Mouse (Mus musculus) adrenal gland (tissue): ENCODE data around the gene Gabrr2.
"Not testable (repeated sequence)": the region's sequence is repeated elsewhere in the genome, so short reads cannot be mapped to it uniquely, and the experiment has no call there.

Source experiments
- intact Hi-C: fragments of 180-260 bp; cut with DNase I; formaldehyde crosslinking; loops from one replicate; pipeline ENCODE4 v1.15.1; 2025

The Gabrr2 gene

DNA sequence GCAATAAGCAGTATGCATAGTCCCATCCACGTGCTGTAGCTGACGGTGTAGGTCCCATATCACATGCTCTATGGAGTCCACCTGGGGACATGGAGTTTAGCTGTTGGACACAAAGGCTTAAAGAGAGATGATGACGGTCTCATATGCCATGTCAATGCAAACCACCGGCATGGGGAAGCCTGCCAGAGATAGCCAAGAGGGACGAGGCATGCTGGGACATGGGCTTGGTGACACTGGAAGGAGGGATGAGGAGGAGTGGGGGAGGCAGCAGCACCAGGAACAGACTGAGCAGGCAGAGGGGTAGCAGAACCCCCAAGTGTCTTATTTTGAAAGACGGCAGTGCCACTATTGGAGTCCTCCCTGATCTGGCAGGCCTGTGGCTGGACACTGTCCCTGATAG lies 5.0 kb downstream of the Gabrr2 start:
- intact Hi-C loops: no loop called here

DNA sequence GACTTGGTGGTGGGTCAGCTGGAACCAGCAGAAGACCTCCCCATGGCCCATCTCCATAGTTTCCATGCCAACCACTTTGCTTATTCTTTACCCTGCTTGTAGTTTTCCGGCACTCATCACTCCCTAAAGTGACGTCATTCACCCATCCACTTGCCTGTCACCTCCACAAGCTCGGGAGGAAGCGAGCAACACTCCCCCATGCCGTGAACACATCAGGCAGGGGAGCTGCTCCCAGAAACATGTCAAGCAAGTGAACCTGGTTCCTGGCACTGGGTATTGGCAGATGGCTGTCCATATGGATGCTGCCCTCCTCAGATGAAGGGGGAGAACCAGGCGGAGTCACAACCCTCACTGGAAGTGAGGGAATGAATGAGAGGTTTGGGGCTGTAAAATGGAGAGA lies 6.1 kb downstream of the Gabrr2 start:
- intact Hi-C loops: no loop called here

DNA sequence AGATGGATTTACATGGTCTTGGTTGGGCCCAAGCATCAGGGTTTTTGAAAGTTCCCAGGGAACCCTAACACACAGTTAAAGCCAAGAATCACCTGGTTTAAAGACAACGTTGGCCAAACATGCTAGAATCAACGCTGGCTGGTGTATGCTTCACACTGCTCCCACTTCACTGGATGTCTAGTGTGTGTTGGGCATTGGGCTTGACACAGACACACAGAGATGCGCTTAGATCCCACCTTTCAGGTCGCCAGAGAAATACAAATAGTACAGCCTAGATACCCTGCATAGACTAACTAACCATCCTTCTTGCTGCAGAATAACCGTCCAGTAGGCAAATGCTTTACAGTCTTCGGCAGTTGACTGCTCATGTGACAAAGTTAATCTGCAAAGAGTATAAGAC lies 7.5 kb downstream of the Gabrr2 start:
- intact Hi-C loops: no loop called here

DNA sequence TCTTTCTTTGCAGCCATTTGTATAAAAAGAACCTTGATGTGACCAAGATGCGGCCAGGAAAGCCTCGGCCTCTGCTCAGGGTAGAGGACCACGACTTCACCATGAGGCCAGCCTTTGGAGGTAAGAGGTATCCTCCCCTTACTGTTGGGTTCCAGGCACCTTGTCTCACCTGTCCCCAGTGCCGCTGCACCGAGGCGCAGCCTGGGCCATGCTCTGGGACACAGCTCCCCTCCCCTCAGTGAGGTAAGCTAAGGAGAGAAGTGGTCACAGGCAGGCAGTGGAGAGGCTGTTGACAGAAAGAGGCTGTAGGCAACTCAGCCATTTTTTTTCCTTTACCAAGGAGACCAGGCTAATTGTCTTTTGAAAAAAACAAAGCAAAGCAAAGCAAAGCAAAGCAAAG lies 8.5 kb downstream of the Gabrr2 start:
- intact Hi-C loops: no loop called here

DNA sequence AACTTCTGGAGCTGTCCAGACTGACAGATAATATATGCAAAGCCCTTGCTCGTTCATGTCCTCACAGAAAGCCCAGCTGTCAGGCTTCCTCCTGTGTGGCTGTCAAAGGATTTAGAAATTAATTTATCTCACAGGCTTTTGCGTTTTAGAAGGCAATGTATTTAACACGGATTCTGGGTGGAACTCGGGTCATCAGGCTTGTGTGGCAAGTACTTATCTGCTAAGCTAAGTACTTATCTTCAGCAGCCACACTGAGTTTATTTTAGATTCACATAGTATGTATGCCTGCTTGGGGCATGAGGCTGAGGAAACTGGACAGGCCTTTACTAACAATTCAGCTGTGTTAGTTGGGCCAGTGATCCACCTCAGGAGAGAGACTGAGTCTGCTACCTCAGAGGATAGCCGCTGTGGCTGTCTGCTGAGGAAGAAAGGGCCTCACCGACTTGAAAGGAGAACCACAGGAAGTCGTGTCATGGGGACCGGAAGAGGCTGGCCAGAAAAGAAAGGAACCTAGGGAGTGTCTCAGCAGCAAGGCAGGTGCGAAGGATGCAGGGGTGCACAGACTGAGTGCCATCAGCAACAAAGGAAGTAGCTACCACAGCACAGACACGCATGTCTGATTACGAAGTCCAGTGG lies 9.8 kb downstream of the Gabrr2 start:
- intact Hi-C loops: no loop called here

DNA sequence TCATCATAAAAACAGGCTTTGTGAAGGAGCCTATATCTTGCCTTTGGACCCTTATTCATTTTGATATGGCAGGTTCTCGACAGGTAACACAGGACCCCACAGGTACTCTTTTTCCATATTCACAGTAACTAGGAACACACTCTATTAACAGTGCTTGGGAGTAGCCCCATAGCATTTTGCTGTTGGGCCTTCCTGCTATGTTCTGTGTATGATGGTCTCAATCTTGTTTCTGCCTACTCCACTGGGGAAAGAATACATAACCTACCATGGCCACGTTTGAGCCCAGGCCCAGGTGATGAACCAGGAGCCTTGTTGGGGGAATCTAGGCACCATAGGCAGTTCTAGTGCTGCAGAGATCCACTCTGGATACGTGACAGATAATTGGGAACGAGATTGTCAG lies 11.6 kb downstream of the Gabrr2 start:
- intact Hi-C loops: no loop called here

DNA sequence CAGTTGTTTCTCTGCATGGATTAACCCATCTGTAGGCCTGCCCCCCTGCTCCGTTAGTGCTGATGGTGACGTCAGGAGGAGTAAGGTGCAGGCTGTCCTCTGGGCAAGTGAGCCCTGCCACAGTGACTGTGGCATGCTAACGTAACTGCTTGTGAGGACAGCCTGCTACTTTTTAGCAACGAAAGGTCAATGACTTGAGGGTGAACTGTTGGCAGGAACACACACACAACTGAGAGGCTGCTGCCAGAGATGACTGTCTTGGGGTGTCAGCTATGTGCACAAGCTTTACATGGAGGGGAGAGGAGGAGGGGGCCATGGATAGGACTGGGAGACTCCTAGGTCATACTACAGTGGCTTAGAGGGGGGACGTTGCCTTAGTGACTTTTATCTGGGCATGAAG lies 12.1 kb downstream of the Gabrr2 start:
- intact Hi-C loops: no loop called here

DNA sequence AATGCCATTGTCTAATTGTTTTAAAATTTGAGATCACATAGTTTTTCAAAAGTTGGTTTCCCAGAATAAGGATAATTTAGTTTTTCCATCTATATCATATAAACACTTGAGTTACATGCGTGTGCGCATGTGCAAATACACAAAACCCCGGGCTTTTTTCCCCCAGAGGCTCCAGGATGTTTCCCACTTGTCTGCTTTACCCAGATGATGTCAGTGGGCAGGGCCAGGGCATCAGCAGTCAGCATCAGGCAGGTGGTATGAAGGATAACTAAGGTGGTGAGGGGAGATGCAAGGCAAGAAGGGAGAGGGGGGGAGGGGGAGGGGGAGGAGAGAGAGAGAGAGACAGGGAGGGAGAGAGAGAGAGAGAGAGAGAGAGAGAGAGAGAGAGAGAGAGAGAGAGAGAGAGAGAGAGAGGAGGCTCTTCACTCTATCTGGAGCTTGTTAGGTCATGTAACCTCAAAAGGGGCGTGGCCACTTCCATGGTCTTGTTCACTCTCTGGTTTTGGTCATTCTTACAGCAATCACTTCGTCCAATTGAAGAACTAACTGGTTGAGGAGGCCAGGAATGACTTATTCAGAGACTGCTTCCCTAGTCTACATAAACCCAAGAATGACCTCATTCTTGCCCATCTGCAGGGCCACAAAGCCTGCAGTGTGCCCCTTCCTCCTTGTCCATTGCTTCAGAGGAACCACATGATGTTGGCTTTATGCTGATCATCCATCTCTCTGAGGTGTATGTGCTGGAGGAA lies 13.2 kb downstream of the Gabrr2 start:
- intact Hi-C loops: no loop called here

DNA sequence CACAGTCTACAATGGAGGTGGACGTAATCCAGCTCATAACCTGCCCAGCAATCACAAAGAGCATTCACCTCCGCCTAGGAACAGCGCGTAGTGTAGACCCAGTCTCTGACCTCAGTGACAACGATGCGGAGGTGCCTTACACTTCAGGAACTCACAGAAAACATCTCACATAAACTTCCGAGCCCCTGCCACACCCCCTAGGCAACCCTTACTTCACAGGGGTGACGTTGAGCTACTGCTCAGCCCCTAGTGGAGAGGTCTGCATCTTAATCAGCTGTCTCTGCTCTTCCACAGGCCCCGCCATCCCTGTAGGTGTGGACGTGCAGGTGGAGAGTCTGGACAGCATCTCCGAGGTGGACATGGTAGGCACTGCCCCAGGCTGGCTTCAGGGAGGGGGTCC lies 14.4 kb downstream of the Gabrr2 start:
- intact Hi-C loops: no loop called here

DNA sequence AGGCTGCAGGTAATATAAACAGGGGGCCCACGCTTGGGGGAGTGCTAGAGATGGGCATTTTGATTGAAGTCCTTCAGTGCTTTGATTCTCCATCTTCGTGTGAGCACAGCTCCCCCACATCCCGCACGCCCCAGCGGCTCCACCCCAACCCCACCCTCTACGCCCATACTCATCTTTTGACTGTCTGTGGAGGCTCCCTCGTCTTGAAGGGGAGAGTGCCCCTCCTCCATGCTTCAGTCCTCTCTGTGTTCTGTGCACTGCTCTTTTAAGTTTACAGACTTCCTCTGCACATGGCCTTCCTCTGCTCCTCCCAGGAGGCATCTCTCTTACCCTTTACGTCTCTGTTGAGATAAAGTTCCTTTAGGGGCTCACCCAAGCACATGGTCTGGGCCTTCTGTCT lies 14.9 kb downstream of the Gabrr2 start:
- intact Hi-C loops: no loop called here

DNA sequence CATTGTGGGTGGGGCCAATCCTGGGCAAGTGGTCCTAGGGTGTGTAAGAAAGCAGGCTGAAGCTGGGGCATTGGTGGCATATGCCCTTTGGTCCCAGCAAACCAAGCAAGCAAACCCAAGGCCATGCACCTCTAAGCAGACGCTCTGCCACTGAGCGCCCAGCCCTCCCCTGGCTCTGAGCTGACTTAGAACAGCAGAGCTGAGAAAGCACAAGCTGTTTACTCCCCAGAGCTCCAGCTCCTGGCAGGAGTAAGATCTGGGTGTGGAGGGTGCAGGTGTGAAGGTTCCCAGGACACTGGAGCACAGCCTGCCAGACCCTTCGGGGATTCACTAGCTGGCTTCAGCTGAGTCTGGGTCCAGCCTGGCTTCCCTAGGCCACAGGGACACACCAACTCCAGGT lies 15.7 kb downstream of the Gabrr2 start:
- intact Hi-C loops: no loop called here

DNA sequence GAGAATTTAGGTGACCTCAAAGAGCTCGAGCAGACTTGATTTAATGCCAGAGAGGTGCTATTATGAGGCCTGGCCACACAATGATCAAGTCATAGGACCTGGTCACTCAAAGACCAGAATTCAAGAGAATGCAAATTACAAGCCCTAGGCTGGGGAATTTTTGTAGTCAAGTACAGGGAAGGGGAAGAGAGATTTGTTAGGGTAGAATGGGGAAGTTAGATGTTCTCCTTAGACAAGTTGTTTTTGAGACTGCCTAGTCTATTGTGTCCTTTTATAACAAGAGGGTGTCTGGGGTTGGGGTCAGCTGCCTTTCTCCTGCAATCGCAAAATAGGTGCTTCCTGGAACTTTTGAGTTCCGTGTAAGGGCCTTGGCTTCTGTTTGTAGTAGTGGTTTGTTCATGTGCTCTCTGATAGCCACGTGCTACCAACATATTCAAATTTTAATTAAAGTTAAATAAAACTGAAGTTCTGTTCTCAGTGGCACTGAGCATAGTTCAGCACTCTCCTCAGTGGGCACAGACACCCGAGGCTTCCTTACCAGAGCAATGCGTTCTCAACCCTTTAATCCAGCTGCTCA lies 36.4 kb downstream of the Gabrr2 start:
- intact Hi-C loops: no loop called here

DNA sequence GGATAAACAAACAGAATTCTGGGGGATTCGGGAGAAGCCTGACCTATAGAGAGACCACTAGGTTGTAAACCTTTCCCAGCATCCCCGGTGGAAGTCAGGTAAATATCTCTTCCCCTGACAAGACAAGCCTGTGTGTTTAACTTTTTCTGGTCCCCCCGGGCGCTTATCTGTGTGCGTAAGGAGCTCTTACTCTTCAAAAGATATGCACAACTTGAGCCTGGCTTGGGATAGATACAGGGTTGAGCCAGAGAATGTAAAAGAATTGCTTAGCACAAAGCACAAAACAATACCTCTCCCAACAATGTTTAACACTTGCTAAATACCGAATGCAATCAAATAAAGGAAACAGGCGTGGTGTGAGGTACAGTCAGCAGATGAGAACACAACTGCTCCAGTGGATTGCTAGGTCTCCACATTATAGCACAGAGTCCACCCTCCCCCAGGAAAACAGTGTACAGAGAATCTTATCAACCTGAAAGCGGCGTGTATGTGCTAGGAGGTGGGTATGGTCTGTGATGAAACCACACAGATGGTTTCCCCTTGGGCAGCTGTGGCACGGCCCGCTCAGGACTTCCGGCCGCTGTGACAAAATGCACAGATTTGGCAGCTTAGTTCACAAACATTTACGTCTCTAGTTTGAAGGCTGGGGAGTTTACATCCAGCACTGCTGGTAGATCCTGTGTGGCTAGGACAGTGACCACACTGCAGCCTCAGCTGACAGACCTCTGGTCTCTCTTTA lies 47.1 kb downstream of the Gabrr2 start:
- intact Hi-C loops: no loop called here

DNA sequence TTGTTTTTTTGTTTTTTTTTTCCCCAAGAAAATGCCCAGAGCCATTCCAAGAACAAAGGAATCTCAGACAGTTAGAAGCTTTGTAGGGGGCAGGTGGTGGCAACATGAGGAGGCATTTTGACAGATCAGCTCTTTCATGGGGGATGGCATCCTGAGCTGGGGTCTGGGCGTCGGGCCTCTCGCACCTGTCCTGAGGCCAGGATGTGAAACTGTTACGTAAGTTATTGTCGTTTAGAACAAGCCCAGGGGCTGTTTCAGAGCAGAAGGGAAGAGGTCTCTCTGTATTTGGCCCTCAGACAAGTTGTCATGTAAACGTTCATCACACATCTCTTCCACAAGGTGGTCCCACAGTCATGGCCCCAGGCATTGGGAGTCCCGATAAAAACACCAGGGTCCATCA lies 48.0 kb downstream of the Gabrr2 start:
- intact Hi-C loops: no loop called here

DNA sequence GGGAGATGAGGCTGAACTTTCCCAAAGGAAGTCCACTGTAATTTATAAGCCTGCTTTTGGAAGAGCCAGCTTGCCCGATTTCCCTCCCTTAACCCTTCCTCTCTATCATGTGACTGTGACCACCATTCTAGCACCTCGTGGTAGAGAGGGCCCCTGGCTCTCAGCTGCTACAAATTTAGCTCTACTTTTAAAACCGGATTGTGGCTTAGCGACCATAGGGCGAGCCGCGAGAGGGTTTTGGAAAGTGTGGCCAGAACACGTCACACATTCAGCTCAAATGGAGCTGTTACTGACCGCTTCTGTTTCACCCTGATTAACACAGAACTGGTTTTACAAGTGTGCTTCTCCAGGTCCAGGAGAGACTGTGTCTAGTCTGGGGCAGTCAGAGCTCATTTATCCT lies 48.6 kb downstream of the Gabrr2 start:
- intact Hi-C loops: no loop called here

DNA sequence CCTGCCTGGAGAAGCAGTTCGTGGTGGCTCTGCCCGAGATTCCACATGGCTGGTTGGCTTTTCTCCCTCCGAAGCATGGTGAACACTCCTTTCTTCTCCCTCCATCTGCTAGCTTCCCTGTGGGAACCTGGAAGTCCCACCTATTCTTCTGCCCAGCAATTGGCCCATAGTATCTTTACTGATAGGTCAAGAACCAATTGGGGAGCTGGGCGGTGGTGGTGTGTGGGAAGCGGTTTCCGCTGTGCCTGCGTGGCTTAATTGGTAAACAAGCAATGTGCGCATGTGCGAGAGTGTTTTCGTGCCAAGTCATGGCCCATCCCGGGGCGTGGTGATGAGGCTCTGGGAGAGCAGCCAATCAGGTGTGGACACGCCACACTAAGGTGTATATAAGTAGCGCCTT lies 50.1 kb downstream of the Gabrr2 start:
- intact Hi-C loops: not testable (repeated sequence)

DNA sequence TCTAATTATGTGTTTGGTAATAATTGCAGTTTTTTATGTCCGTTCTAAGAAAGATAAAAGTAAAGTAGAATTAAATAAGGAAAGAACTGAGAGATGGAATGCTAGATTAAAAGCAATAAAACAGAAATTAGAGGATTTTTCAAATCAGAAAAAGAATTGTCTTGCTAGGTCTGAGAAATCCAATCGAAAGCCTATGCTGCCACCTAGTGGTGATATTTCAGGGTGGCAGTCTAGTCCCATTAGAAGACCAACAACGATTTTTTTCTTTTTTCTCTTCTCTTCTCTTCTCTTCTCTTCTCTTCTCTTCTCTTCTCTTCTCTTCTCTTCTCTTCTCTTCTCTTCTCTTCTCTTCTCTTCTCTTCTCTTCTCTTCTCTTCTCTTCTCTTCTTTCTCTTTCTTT lies 56.3 kb downstream of the Gabrr2 start:
- intact Hi-C loops: not testable (repeated sequence)

DNA sequence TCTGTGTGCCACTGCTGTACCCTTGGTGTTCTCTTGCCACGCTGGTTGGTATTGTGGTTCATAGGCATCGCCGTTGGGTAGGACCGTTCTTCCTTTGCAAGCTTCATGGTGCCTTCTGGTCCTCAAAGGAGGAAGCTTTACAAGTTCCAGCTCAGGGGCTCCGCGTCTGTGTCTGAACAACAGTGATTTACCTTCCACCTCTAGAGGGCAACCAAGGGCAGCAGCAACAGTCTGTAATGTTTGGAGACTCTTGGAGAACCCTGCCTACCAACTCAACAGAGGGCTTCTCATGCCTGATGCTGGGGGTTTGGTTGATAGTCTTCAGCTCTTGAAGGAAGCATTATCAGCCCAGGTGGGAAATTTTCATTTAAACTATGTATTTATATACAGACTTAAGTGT lies 61.7 kb downstream of the Gabrr2 start:
- intact Hi-C loops: loop anchor here (1.0 to 2.0 kb wide), 2 partner anchors 80 to 168 kb away; no protein-coding TSS in a partner anchor

DNA sequence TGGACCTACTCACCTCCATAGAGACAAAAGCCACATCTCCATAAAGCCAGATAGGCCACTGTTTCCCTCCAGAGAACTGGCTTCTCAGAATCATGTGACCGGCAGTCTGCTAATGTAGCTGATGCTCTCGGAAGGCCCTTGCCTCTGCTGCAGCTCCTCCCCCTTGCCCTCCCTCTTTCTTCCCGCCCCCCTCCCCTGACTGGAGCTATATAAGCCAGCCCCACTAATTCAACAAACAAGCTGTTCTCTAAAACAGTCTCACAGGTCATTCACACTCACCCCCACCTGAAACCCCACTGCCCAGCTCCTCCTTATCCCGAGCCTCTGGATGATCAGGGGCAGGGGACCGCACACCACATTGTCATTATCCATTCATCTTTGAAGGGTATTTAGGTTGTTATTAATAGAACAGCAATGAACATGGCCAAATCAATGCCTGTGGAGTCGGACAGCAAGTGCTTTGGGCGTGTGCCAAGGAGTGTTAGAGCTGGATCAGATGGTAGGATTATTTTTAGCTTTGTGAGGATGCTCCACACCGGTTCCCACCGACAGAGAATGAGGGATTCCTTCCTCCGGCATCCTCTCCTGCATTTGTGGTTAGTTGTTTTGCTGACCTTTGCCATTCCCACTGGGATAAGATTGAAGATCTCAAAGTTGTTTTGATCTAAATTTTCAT lies 62.7 kb downstream of the Gabrr2 start:
- intact Hi-C loops: loop anchor here (2.0 kb wide), 1 partner anchor 167 kb away; no protein-coding TSS in a partner anchor

DNA sequence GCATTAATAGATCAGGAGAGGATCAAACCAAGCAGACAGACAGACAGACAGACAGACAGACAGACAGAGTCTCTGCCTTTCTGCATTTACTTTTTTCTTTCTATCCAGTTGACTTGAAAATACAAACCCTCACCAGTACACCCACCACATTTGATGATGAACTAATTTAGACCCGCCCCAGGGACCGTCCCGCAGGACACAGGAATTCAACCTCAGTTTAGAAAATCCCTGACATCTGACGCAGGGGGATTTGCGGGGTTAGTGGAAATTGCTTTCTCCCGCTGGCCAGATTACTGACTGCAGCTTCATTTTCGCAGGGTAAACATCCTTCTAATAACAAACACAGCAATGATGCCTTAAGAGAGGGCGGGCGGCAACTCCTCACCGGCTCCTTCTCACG lies 69.4 kb downstream of the Gabrr2 start, which contains the start of gene Gabrr1:
TSS of gene Gabrr1 (plus strand) at position 301 of the 400 bp plus-strand sequence.
- intact Hi-C loops: no loop called here
